Mouse (Mus musculus) heart, embryonic 14.5 days (tissue): Measurements from ENCODE around the gene Krtap12-1. TPM values are rescaled to one million over a fixed set of nuclear protein-coding genes. Genes with fewer than 3 reads are reported as not detected.
"Not testable (repeated sequence)": the region's sequence is repeated elsewhere in the genome, so short reads cannot be mapped to it uniquely, and the experiment has no call there.

Source experiments
- ATAC-seq: fragments of 200-750 bp; cut with Nextera tagmentation; 2 replicates; pipeline ENCODE4 v1.8.0; 2017; ENCODE audit warnings: low read depth, moderate TSS enrichment; ENCODE audit not compliant: insufficient number of reproducible peaks, insufficient read depth, low FRiP score
- H3K27ac ChIP-seq, 2 experiments: fragments of 200-500 bp in 1 of 2; fragments of 300-500 bp in 1 of 2; sonication (generic) in 1 of 2; replicated peaks in 1 of 2; 2 replicates each; pipeline ENCODE4 v1.5.1; 2012 to 2014; ENCODE audit warnings: low read depth in 2 of 2, low read length in 2 of 2, control low read depth in 1 of 2, mild to moderate bottlenecking in 1 of 2, mixed read lengths in 1 of 2; ENCODE audit not compliant: control insufficient read depth in 1 of 2, insufficient read depth in 1 of 2
- H3K27me3 ChIP-seq: fragments of 300-500 bp; sonication (generic); 2 replicates; pipeline ENCODE4 v1.6.1; 2014; ENCODE audit warnings: mild to moderate bottlenecking, low read length, control low read depth; ENCODE audit not compliant: control insufficient read depth, insufficient read depth
- H3K36me3 ChIP-seq: fragments of 300-500 bp; sonication (generic); 2 replicates; pipeline ENCODE4 v1.6.1; 2014; ENCODE audit warnings: mild to moderate bottlenecking, control low read depth, low read length, mixed read lengths; ENCODE audit not compliant: control insufficient read depth, insufficient read depth
- H3K4me1 ChIP-seq, 2 experiments: fragments of 200-500 bp in 1 of 2; fragments of 300-500 bp in 1 of 2; sonication (generic) in 1 of 2; 2 replicates each; pipeline ENCODE4 v1.6.1; 2012 to 2014; ENCODE audit warnings: low read length in 2 of 2, control low read depth in 1 of 2, mixed read lengths in 1 of 2; ENCODE audit not compliant: control insufficient read depth in 2 of 2, insufficient read depth in 2 of 2
- H3K4me2 ChIP-seq: fragments of 300-500 bp; sonication (generic); 2 replicates; pipeline ENCODE4 v1.6.1; 2014; ENCODE audit warnings: mild to moderate bottlenecking, low read length
- H3K4me3 ChIP-seq, 2 experiments: fragments of 200-500 bp in 1 of 2; fragments of 300-500 bp in 1 of 2; sonication (generic) in 1 of 2; 2 replicates each; pipeline ENCODE4 v1.5.1; 2012 to 2014; ENCODE audit warnings: low read length in 2 of 2, mild to moderate bottlenecking in 2 of 2, control low read depth in 1 of 2, low read depth in 1 of 2, moderate library complexity in 1 of 2; ENCODE audit not compliant: control insufficient read depth in 1 of 2, insufficient read depth in 1 of 2
- H3K9ac ChIP-seq: fragments of 300-500 bp; sonication (generic); 2 replicates; pipeline ENCODE4 v1.6.1; 2014; ENCODE audit warnings: mild to moderate bottlenecking, low read length
- H3K9me3 ChIP-seq: fragments of 300-500 bp; sonication (generic); 2 replicates; pipeline ENCODE4 v1.6.1; 2016; ENCODE audit warnings: low read length, control low read depth; ENCODE audit not compliant: control insufficient read depth
- WGBS: fragments of 180-500 bp; shearing (Covaris S2); extraction: QIAGEN DNeasy Blood & Tissue Kit; methylation state at CpG from one replicate; pipeline ENCODE4 v1.1.7; 2014; 5-methylcytosine and 5-hydroxymethylcytosine counted together
- polyA plus RNA-seq: library from polyadenylated mRNA; unstranded; fragments of >200 nt; fragmentation: Nextera tagmentation; extraction: Ambion mirVana; gene quantifications from 2 replicates; pipeline ENCODE4 v1.2.1, GENCODE M21; 2014

The Krtap12-1 gene
- polyA plus RNA-seq, 1 experiment from 2014 or later: not detected

DNA sequence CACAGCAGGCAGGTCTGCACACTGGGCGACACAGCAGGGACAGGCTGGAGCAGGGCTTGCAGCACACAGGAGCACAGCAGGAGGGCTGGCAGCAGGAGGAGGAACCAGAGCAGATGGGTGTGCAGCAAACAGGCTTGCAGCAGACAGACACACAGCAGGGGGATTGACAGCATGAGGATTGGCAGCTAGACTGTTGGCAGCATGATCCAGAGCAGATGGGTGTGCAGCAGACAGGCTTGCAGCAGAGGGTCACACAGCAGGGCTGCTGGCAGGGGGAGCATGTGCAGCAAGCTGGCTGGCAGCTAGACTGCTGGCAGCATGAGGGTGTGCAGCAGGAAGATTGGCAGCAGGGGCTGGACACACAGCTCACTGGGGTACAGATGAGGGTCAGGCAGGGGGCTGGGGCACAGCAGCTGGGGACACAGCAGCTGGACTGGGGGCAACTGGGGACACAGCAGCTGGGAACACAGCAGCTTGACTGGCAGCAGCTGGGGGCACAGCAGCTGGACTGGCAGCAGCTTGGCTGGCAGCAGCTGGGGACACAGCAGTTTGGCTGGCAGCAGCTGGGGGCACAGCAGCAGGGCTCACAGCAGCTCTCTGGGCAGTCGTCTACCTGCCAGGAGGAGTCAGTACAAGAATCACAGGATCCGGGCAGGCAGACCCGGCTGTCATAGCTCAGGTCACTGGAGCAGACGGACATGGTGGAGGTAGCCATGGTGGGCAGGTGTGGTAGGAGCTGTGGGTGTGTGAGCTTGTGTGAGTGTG is 21.7 kb downstream of the Krtap12-1 start, which contains the start of gene Gm18596:
TSS of gene Gm18596 (minus strand) at position 715 of the 765 bp plus-strand sequence.
- WGBS: 50% methylated on average over 4 of the region's 5 CpGs
- H3K9me3 ChIP-seq, H3K36me3 ChIP-seq, H3K27ac ChIP-seq, H3K4me3 ChIP-seq, H3K4me1 ChIP-seq, H3K27me3 ChIP-seq, H3K4me2 ChIP-seq, H3K9ac ChIP-seq, ATAC-seq: not testable (repeated sequence)

GRCm38 (mm10) chr10:77750686-77751085 is 30.3 kb downstream of the Krtap12-1 start:
- 59% methylated on average over 1 of the region's 1 CpGs for WGBS
- not testable (repeated sequence) for H3K27me3 ChIP-seq, H3K27ac ChIP-seq, H3K9me3 ChIP-seq, H3K36me3 ChIP-seq, H3K4me2 ChIP-seq, H3K4me3 ChIP-seq, H3K4me1 ChIP-seq, ATAC-seq, H3K9ac ChIP-seq

DNA sequence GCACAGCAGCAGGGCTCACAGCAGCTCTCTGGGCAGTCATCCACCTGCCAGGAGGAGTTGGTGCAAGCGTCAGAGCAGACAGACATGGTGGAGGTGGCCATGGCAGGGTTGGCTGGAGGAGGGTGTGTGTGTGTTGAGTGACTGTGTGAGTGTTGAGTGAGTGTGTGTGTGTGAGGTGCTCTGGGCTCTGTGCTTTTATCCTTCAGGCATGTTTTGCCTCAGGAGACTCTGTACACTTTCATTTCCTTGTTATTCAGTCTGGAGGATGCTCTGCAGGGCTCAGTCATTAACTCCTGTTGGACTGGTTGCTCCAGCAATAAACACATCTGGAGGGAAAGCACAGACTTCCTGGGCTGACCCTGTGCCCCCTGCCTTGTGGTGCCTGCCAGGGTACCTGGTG is 30.9 kb downstream of the Krtap12-1 start, which contains the start of gene Gm9736:
TSS of gene Gm9736 (minus strand) at position 101 of the 400 bp plus-strand sequence.
- H3K9ac ChIP-seq, H3K27me3 ChIP-seq, ATAC-seq, H3K4me1 ChIP-seq, H3K27ac ChIP-seq, H3K4me3 ChIP-seq, H3K4me2 ChIP-seq, H3K9me3 ChIP-seq, H3K36me3 ChIP-seq: not testable (repeated sequence)
- 44% methylated on average over 1 of the region's 1 CpGs for WGBS

DNA sequence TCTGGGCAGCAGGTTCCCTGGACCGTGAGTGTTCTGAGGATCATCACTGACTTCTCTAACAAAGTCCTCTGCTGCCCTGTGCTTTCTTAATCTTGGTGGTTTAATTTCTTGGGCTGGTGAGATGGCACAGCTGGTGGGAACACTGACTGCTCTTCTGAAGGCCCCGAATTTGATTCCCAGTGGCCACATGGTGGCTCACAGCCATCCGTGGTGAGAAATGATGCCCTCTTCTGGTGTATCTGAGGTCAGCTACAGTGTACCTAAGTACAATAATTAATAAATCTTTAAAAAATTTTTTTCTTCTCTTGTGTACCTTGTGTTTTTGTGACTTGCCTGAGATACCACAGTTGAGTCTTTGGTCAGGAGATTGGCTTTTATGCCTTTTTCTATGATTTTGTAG is 31.9 kb downstream of the Krtap12-1 start:
- H3K4me3 ChIP-seq, H3K9ac ChIP-seq, H3K36me3 ChIP-seq, H3K4me2 ChIP-seq, H3K27ac ChIP-seq, H3K4me1 ChIP-seq, H3K27me3 ChIP-seq, ATAC-seq, H3K9me3 ChIP-seq: not testable (repeated sequence)
- 59% methylated on average over 3 of the region's 3 CpGs for WGBS

DNA sequence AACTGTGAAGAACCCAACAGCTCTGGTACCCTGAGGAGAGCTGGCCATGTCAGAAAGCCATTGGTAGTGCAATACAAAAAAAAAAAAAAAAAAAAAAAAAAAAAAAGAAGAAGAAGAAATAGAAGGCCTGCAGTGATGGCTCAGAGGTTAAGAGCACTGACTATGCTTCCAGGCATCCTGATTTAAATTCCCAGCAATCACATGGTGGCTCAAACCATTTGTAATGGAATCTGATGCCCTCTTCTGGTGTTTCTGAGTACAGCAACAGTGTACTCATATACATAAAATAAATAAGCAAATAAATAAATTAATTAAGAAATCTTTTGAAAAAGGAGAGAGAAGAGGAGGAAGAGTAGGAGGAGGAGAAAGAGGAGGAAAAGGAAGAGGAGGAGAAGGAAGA is 33.0 kb downstream of the Krtap12-1 start:
- no peak overlapping the region for H3K27ac ChIP-seq
- no peak for ATAC-seq
- H3K9ac ChIP-seq: no peak overlapping the region
- no peaks in the 10 kb centered on the region for H3K36me3 ChIP-seq
- no peaks in the 10 kb centered on the region for H3K27me3 ChIP-seq
- no peaks in the 10 kb centered on the region for H3K9me3 ChIP-seq
- no peak overlapping the region for H3K4me3 ChIP-seq
- no peak overlapping the region for H3K4me2 ChIP-seq
- H3K4me1 ChIP-seq: no peaks in the 10 kb centered on the region

- H3K9me3 ChIP-seq, H3K36me3 ChIP-seq, H3K4me1 ChIP-seq, H3K9ac ChIP-seq, H3K27me3 ChIP-seq, H3K4me2 ChIP-seq, ATAC-seq, H3K4me3 ChIP-seq, H3K27ac ChIP-seq: not testable (repeated sequence)
- WGBS: no CpG with 5 or more reads among the region's 1 CpGs
Observed at GRCm38 (mm10) chr10:77759582-77759981, 39.2 kb downstream of the Krtap12-1 start, which contains the start of gene Gm3233. TSS of gene Gm3233 (minus strand) at chr10:77759682.

DNA sequence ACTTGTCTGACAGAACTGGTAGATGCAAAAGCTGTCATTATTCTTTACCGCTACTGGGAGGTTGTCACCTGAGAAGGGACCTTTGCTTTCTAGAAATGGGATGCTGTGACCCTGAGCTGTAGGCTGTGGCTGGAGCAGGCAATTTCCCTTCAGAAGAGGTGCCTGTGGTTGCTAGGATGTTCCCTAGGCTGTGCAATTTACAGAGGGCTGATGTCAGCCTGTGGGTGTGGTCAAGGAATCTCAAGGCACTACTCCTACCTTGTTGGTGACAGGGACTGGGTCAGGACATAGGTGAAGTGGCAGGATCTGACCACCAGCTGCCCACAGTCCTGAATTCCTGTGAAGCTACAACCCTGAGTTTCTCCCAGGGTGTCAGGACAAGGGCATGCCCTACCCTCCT is 49.3 kb downstream of the Krtap12-1 start:
- Histone ChIP-seq H3K9ac (no peak overlapping the region), H3K36me3 (no peaks in the 10 kb centered on the region), H3K27me3 (no peaks in the 10 kb centered on the region), H3K4me3 (no peak overlapping the region), H3K9me3 (no peaks in the 10 kb centered on the region; the same call in 1 of the 2 replicates), H3K4me1 (no peaks in the 10 kb centered on the region), H3K4me2 (no peak overlapping the region), H3K27ac (no peak overlapping the region)
- WGBS: 76% methylated on average over 1 of the region's 1 CpGs
- peak; percentile 50; the same call in 1 of the 2 replicates for ATAC-seq
